Mouse (Mus musculus) gastrocnemius, postnatal 25 days (tissue): ENCODE measurements around the gene 4930555G01Rik. TPM values are rescaled to one million over a fixed set of nuclear protein-coding genes. Genes with fewer than 3 reads are reported as not detected.
"Not testable (repeated sequence)": the region's sequence is repeated elsewhere in the genome, so short reads cannot be mapped to it uniquely, and the experiment has no call there.

Source experiments
- DNase-seq: peaks from one replicate; pipeline ENCODE4 v3.0.0; 2022
- long read RNA-seq, 2 experiments: library from polyadenylated mRNA; stranded (forward); transcript quantifications; one replicate each; pipeline ENCODE4 v2.0.0; 2021
- total RNA-seq, 2 experiments: library from RNA; stranded (reverse); gene quantifications; 1 replicate in 1 of 2; 2 replicates in 1 of 2; pipeline ENCODE4 v1.2.3; 2021

Gene 4930555G01Rik
- total RNA-seq: not detected
- long read RNA-seq, experiment 1: 0 reads
- long read RNA-seq, experiment 2: 0 reads

- not testable (repeated sequence) for DNase-seq
Observed at GRCm38 (mm10) chr14:5050329-5050728, at the start of gene 4930555G01Rik. 4930555G01Rik (plus strand) TSS chr14:5050629.

- DNase-seq: not testable (repeated sequence)
Observed at GRCm38 (mm10) chr14:5015591-5015990, 34.8 kb upstream of the 4930555G01Rik start, which contains the start of gene Gm3298. Gm3298 (plus strand) TSS chr14:5015891.

- peak; percentile 4 for DNase-seq
Observed at GRCm38 (mm10) chr14:5070611-5071490, 20.4 kb downstream of the 4930555G01Rik start, which contains the start of gene Gm8281. Gm8281 (plus strand) TSS chr14:5071040.

Other genes starting within 250 kb of the 4930555G01Rik start
- gene Gm3269, start 212.5 kb upstream of the 4930555G01Rik start, total RNA-seq: not detected
- gene Gm3264, start 195.1 kb upstream of the 4930555G01Rik start, total RNA-seq: 1 to 10 TPM in 1 of 2 experiments, not detected in 1; 1.6 TPM
- not detected for gene Gm3278, start 158.2 kb upstream of the 4930555G01Rik start, total RNA-seq
- gene Gm8297, start 66.7 kb upstream of the 4930555G01Rik start, total RNA-seq: not detected
- gene Gm3298, start 34.7 kb upstream of the 4930555G01Rik start, total RNA-seq: not detected
- under 1 TPM in 1 of 2 experiments, not detected in 1; 0.20 TPM for gene Gm8281, start 20.4 kb downstream of the 4930555G01Rik start, total RNA-seq
- gene Gm8279, start 80.9 kb downstream of the 4930555G01Rik start, total RNA-seq: not detected
- gene Gm3317, start 113.9 kb downstream of the 4930555G01Rik start, total RNA-seq: not detected
- gene Gm8271, start 135.2 kb downstream of the 4930555G01Rik start, total RNA-seq: not detected
- gene Gm3526, start 210.0 kb downstream of the 4930555G01Rik start, total RNA-seq: not detected